Mouse (Mus musculus): ENCODE data around the gene Iqcf3. TPM values are rescaled to one million over a fixed set of nuclear protein-coding genes. Genes with fewer than 3 reads are reported as not detected.
"Not testable (repeated sequence)": the region's sequence is repeated elsewhere in the genome, so short reads cannot be mapped to it uniquely, and the experiment has no call there.

The Iqcf3 gene
- polyA plus RNA-seq, 1 experiment from 2014 or later, result not detected

GRCm38 (mm10) chr9:106499667-106500066 lies 61.8 kb downstream of the Iqcf3 start, which contains the start of gene Iqcf1:
Gene Iqcf1, plus strand, starts transcription at chr9:106499967.
- H3K4me1 ChIP-seq (replicated peaks; ENCODE audit: control insufficient read depth, insufficient read depth, low read length), result no peaks in the 10 kb centered on the region
- no peak for DNase-seq (ENCODE audit: low spot score)
- H3K9me3 ChIP-seq (ENCODE audit: control insufficient read depth, low read length), result no peaks in the 10 kb centered on the region
- no peaks in the 10 kb centered on the region for H3K36me3 ChIP-seq (ENCODE audit: control insufficient read depth, insufficient read depth, low read length)
- no peak within 1 kb of the TSS for H3K9ac ChIP-seq (ENCODE audit: low read length)
- no peaks in the 10 kb centered on the region for H3K27me3 ChIP-seq (replicated peaks; ENCODE audit: control insufficient read depth, insufficient read depth, low read length)
- 93% methylated on average over 6 of the region's 6 CpGs for WGBS
- H3K27ac ChIP-seq (ENCODE audit: low read depth), result no peak within 1 kb of the TSS
- no peak within 1 kb of the TSS for H3K4me2 ChIP-seq (ENCODE audit: low read length)
- H3K4me3 ChIP-seq (ENCODE audit: low read depth, low read length), result no peak within 1 kb of the TSS
- ATAC-seq (replicated peaks; ENCODE audit: low FRiP score, low TSS enrichment, low read depth), result no peak

- not testable (repeated sequence) for DNase-seq (ENCODE audit: low spot score); H3K9ac ChIP-seq (ENCODE audit: low read length); H3K4me2 ChIP-seq (ENCODE audit: low read length); H3K27ac ChIP-seq (ENCODE audit: low read depth); H3K9me3 ChIP-seq (ENCODE audit: control insufficient read depth, low read length); H3K4me3 ChIP-seq (ENCODE audit: low read depth, low read length); ATAC-seq (replicated peaks; ENCODE audit: low FRiP score, low TSS enrichment, low read depth); H3K27me3 ChIP-seq (replicated peaks; ENCODE audit: control insufficient read depth, insufficient read depth, low read length); H3K4me1 ChIP-seq (replicated peaks; ENCODE audit: control insufficient read depth, insufficient read depth, low read length)
- 80% methylated on average over 6 of the region's 6 CpGs for WGBS
- peaks cover 34% of the 10 kb centered on the region for H3K36me3 ChIP-seq (ENCODE audit: control insufficient read depth, insufficient read depth, low read length)
Observed at GRCm38 (mm10) chr9:106487602-106488001, 73.8 kb downstream of the Iqcf3 start.

- no peak for ATAC-seq (replicated peaks; ENCODE audit: low FRiP score, low TSS enrichment, low read depth)
- Histone ChIP-seq H3K36me3 (ENCODE audit: control insufficient read depth, insufficient read depth, low read length) (peaks cover 47% of the 10 kb centered on the region), H3K4me2 (ENCODE audit: low read length) (no peak overlapping the region), H3K4me3 (ENCODE audit: low read depth, low read length) (no peak overlapping the region), H3K4me1 (replicated peaks; ENCODE audit: control insufficient read depth, insufficient read depth, low read length) (no peaks in the 10 kb centered on the region), H3K27ac (ENCODE audit: low read depth) (no peak overlapping the region), H3K27me3 (replicated peaks; ENCODE audit: control insufficient read depth, insufficient read depth, low read length) (no peaks in the 10 kb centered on the region), H3K9me3 (ENCODE audit: control insufficient read depth, low read length) (no peaks in the 10 kb centered on the region), H3K9ac (ENCODE audit: low read length) (no peak overlapping the region)
- DNase-seq (ENCODE audit: low spot score), result no peak
- 85% methylated on average over 10 of the region's 10 CpGs for WGBS
Observed at GRCm38 (mm10) chr9:106485076-106485475, 76.4 kb downstream of the Iqcf3 start.

- H3K36me3 ChIP-seq (ENCODE audit: control insufficient read depth, insufficient read depth, low read length), result peaks cover 52% of the 10 kb centered on the region
- no peaks in the 10 kb centered on the region for H3K27me3 ChIP-seq (replicated peaks; ENCODE audit: control insufficient read depth, insufficient read depth, low read length)
- H3K4me1 ChIP-seq (replicated peaks; ENCODE audit: control insufficient read depth, insufficient read depth, low read length), result 0 out of 2 replicates have a peak, but pooled peaks cover under 1% of the 10 kb centered on the region
- no peak overlapping the region for H3K4me3 ChIP-seq (ENCODE audit: low read depth, low read length)
- ATAC-seq (replicated peaks; ENCODE audit: low FRiP score, low TSS enrichment, low read depth) (no peak), DNase-seq (ENCODE audit: low spot score) (no peak)
- no peak overlapping the region for H3K9ac ChIP-seq (ENCODE audit: low read length)
- H3K4me2 ChIP-seq (ENCODE audit: low read length), result no peak overlapping the region
- H3K27ac ChIP-seq (ENCODE audit: low read depth), result no peak overlapping the region
- no peaks in the 10 kb centered on the region for H3K9me3 ChIP-seq (ENCODE audit: control insufficient read depth, low read length)
- 92% methylated on average over 17 of the region's 17 CpGs for WGBS
Observed at GRCm38 (mm10) chr9:106483606-106484005, 77.8 kb downstream of the Iqcf3 start.

GRCm38 (mm10) chr9:106483136-106483535 lies 78.3 kb downstream of the Iqcf3 start:
- no peak overlapping the region for H3K9ac ChIP-seq (ENCODE audit: low read length)
- H3K9me3 ChIP-seq (ENCODE audit: control insufficient read depth, low read length), result no peaks in the 10 kb centered on the region
- no peak for DNase-seq (ENCODE audit: low spot score)
- H3K27ac ChIP-seq (ENCODE audit: low read depth), result no peak overlapping the region
- WGBS, result 96% methylated on average over 10 of the region's 10 CpGs
- no peak for ATAC-seq (replicated peaks; ENCODE audit: low FRiP score, low TSS enrichment, low read depth)
- no peak overlapping the region for H3K4me2 ChIP-seq (ENCODE audit: low read length)
- H3K36me3 ChIP-seq (ENCODE audit: control insufficient read depth, insufficient read depth, low read length), result peaks cover 52% of the 10 kb centered on the region
- peaks cover 5% of the 10 kb centered on the region for H3K4me1 ChIP-seq (replicated peaks; ENCODE audit: control insufficient read depth, insufficient read depth, low read length)
- no peak overlapping the region for H3K4me3 ChIP-seq (ENCODE audit: low read depth, low read length)
- no peaks in the 10 kb centered on the region for H3K27me3 ChIP-seq (replicated peaks; ENCODE audit: control insufficient read depth, insufficient read depth, low read length)

- Histone ChIP-seq H3K36me3 (ENCODE audit: control insufficient read depth, insufficient read depth, low read length) (peaks cover 52% of the 10 kb centered on the region), H3K4me3 (ENCODE audit: low read depth, low read length) (no peak overlapping the region), H3K27me3 (replicated peaks; ENCODE audit: control insufficient read depth, insufficient read depth, low read length) (no peaks in the 10 kb centered on the region), H3K9me3 (ENCODE audit: control insufficient read depth, low read length) (no peaks in the 10 kb centered on the region), H3K4me2 (ENCODE audit: low read length) (no peak overlapping the region), H3K27ac (ENCODE audit: low read depth) (no peak overlapping the region), H3K4me1 (replicated peaks; ENCODE audit: control insufficient read depth, insufficient read depth, low read length) (peaks cover 10% of the 10 kb centered on the region), H3K9ac (ENCODE audit: low read length) (no peak overlapping the region)
- ATAC-seq (replicated peaks; ENCODE audit: low FRiP score, low TSS enrichment, low read depth) (no peak), DNase-seq (ENCODE audit: low spot score) (no peak)
- 89% methylated on average over 17 of the region's 17 CpGs for WGBS
Observed at GRCm38 (mm10) chr9:106482578-106483115, 78.8 kb downstream of the Iqcf3 start.

GRCm38 (mm10) chr9:106481676-106482075 lies 79.8 kb downstream of the Iqcf3 start:
- Histone ChIP-seq H3K4me3 (ENCODE audit: low read depth, low read length) (no peak overlapping the region), H3K27me3 (replicated peaks; ENCODE audit: control insufficient read depth, insufficient read depth, low read length) (no peaks in the 10 kb centered on the region), H3K27ac (ENCODE audit: low read depth) (no peak overlapping the region), H3K4me1 (replicated peaks; ENCODE audit: control insufficient read depth, insufficient read depth, low read length) (peaks cover 10% of the 10 kb centered on the region), H3K4me2 (ENCODE audit: low read length) (no peak overlapping the region), H3K9ac (ENCODE audit: low read length) (no peak overlapping the region), H3K36me3 (ENCODE audit: control insufficient read depth, insufficient read depth, low read length) (peaks cover 52% of the 10 kb centered on the region), H3K9me3 (ENCODE audit: control insufficient read depth, low read length) (no peaks in the 10 kb centered on the region)
- 93% methylated on average over 13 of the region's 13 CpGs for WGBS
- ATAC-seq (replicated peaks; ENCODE audit: low FRiP score, low TSS enrichment, low read depth) (no peak), DNase-seq (ENCODE audit: low spot score) (no peak)

- Histone ChIP-seq H3K4me2 (ENCODE audit: low read length) (no peak overlapping the region), H3K4me1 (replicated peaks; ENCODE audit: control insufficient read depth, insufficient read depth, low read length) (peaks cover 15% of the 10 kb centered on the region), H3K4me3 (ENCODE audit: low read depth, low read length) (no peak overlapping the region), H3K9me3 (ENCODE audit: control insufficient read depth, low read length) (no peaks in the 10 kb centered on the region), H3K9ac (ENCODE audit: low read length) (no peak overlapping the region), H3K36me3 (ENCODE audit: control insufficient read depth, insufficient read depth, low read length) (peaks cover 52% of the 10 kb centered on the region), H3K27ac (ENCODE audit: low read depth) (no peak overlapping the region), H3K27me3 (replicated peaks; ENCODE audit: control insufficient read depth, insufficient read depth, low read length) (no peaks in the 10 kb centered on the region)
- WGBS, result 96% methylated on average over 15 of the region's 15 CpGs
- DNase-seq (ENCODE audit: low spot score), result no peak
- no peak for ATAC-seq (replicated peaks; ENCODE audit: low FRiP score, low TSS enrichment, low read depth)
Observed at GRCm38 (mm10) chr9:106481075-106481474, 80.4 kb downstream of the Iqcf3 start.

GRCm38 (mm10) chr9:106480541-106480940 lies 80.9 kb downstream of the Iqcf3 start:
- peaks cover 46% of the 10 kb centered on the region for H3K36me3 ChIP-seq (ENCODE audit: control insufficient read depth, insufficient read depth, low read length)
- no peak overlapping the region for H3K4me3 ChIP-seq (ENCODE audit: low read depth, low read length)
- H3K27me3 ChIP-seq (replicated peaks; ENCODE audit: control insufficient read depth, insufficient read depth, low read length), result no peaks in the 10 kb centered on the region
- WGBS, result 94% methylated on average over 7 of the region's 7 CpGs
- H3K27ac ChIP-seq (ENCODE audit: low read depth), result no peak overlapping the region
- ATAC-seq (replicated peaks; ENCODE audit: low FRiP score, low TSS enrichment, low read depth) (no peak), DNase-seq (ENCODE audit: low spot score) (no peak)
- H3K4me2 ChIP-seq (ENCODE audit: low read length), result no peak overlapping the region
- no peaks in the 10 kb centered on the region for H3K9me3 ChIP-seq (ENCODE audit: control insufficient read depth, low read length)
- H3K9ac ChIP-seq (ENCODE audit: low read length), result no peak overlapping the region
- peaks cover 15% of the 10 kb centered on the region for H3K4me1 ChIP-seq (replicated peaks; ENCODE audit: control insufficient read depth, insufficient read depth, low read length)
